Mouse (Mus musculus): Measurements from ENCODE around the gene App.

App gene

GRCm38 (mm10) chr16:85090992-85091391 lies 82.6 kb downstream of the App start:
- in situ Hi-C loops (cut with MboI; ENCODE audit: low sequenced_read_pairs): no loop called here

- in situ Hi-C loops (cut with MboI; ENCODE audit: low sequenced_read_pairs): no loop called here
Measured at GRCm38 (mm10) chr16:85088126-85088525, 85.4 kb downstream of the App start.

DNA sequence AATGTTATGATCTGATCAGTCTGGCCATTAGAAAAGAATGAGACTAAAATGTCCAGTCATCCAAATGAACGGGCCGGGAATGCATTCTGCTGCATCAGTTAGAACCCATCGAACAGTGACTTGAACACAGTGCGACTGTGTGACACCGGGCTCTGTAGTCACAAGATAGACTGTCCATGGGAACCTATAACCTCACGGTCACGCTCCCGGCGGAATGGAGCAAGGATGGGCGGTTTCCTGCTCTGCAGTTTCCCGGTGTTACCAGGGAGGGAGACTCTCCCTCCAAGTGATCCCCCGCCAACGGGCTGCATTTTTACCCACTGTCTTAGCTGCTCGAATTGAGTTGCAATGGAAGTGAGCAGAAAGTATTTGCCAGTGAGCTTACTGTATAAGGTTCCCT lies 87.3 kb downstream of the App start:
- in situ Hi-C loops (cut with MboI; ENCODE audit: low sequenced_read_pairs): no loop called here

DNA sequence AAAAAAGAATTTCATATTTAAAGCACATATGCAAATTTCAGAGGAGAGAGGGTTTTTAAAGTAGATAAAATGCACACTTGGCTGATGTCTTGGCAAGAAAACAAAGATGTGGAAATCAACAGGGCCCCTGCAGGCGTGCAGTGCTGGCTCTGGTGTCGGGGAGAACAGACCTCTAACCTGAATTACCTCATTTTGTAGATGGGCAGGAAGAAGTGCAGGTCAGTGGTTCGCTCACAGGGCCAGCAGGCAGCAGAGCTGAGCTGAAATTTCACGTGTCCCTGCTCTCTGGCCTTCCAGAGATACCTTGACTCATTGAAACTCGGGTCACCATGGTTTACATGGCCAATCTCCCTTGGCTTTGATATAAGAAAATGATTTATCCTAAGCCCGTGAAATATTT lies 87.7 kb downstream of the App start:
- in situ Hi-C loops (cut with MboI; ENCODE audit: low sequenced_read_pairs): no loop called here

DNA sequence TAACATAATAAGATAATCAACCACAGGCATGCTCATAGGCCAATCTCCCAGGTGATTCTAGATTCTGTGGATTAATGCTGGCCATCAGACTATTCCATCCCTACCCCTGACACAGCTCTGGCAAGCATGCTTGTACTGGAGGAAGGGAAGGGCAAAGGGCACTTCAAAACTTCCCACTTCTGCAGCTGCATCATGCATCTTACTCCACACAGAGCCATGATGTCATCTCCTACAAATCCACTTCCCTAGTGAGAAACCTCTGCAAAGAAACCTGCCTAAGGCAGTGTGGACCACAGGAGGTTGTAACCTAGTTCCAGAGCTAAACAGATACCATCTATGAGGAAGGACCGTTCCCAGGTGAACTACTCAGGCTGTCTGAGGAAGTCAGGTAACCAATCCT lies 89.4 kb downstream of the App start:
- in situ Hi-C loops (cut with MboI; ENCODE audit: low sequenced_read_pairs): no loop called here

- in situ Hi-C loops (cut with MboI; ENCODE audit: low sequenced_read_pairs): no loop called here
Measured at GRCm38 (mm10) chr16:85075330-85075729, 98.2 kb downstream of the App start.

- in situ Hi-C loops (cut with MboI; ENCODE audit: low sequenced_read_pairs): no loop called here
Measured at GRCm38 (mm10) chr16:85074889-85075288, 98.7 kb downstream of the App start.

DNA sequence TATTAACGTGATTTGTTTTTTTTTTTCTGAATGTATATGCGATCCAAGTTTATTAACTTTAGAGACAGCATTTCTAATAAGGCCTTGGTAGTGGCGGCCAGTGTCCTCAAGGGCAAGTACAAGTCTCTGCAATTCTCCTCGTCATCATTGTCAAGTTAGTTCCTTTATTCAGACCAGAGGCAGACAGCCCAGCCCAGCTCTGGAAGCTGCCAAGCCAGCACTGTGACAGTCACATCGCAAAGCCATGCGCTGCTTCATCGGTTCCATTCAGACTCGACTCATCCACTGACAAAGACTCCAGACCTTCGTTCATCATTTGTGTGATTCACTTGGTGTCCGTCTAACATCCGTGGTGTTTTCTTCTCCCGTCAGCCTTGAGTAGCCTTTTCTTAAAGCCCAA lies 100.9 kb downstream of the App start:
- in situ Hi-C loops (cut with MboI; ENCODE audit: low sequenced_read_pairs): no loop called here

DNA sequence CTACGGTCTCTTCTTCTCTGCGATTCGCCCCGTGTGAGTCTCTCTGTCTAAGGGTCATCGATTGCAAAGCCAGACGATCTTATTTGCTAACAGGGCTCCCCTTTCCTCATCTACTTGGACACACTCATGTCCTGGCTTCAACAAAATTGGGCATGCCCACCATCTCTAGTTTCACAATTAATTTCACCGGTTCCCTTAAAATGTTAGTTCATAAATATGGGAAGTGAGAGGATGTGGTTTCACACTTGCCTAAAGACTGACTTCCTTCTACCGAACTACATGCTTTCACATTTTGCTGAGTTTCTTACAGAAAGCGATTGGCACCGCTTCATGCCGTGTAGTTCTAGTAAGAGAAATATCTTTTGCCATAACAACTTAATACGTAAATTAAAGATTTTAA lies 101.8 kb downstream of the App start:
- in situ Hi-C loops (cut with MboI; ENCODE audit: low sequenced_read_pairs): no loop called here

DNA sequence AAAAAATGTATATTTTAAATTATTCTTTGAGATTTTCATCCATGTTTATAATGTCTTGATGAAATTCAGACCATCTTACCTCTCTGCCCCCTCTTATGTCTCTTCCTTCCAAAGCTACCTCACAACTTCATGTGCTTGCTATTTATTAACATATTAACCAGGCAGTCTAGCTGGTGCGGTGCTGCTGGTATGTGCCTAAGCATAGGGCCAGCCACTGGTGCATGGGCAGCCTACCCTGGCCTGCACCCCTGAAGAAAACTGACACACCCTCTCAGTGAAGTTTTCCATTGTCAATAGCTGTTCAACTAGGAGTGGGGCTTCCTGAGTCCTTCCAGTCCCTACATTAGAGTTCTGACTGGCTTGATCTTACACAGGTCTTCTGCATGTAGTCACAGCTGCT lies 102.3 kb downstream of the App start:
- in situ Hi-C loops (cut with MboI; ENCODE audit: low sequenced_read_pairs): no loop called here

- in situ Hi-C loops (cut with MboI; ENCODE audit: low sequenced_read_pairs): no loop called here
Measured at GRCm38 (mm10) chr16:85067254-85067893, 106.2 kb downstream of the App start.

DNA sequence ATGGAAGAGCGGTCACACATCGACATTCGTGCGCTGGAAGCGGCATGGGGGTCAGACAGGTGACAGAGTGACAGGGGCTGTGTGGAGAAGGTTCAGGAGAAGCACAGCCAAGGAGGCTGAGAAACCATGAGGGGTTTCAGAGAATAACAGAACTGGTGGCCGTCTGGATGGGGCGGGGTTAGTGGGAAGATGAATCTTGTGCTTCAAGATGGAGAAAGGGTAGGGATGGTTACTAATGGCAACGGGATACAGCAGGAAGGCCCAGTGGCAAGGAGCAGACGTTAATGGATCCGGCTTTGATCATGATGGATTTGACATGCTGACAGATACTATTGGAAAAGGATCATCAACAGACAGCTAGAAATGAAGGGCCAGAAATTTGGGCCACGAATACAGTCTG lies 107.3 kb downstream of the App start:
- in situ Hi-C loops (cut with MboI; ENCODE audit: low sequenced_read_pairs): no loop called here

DNA sequence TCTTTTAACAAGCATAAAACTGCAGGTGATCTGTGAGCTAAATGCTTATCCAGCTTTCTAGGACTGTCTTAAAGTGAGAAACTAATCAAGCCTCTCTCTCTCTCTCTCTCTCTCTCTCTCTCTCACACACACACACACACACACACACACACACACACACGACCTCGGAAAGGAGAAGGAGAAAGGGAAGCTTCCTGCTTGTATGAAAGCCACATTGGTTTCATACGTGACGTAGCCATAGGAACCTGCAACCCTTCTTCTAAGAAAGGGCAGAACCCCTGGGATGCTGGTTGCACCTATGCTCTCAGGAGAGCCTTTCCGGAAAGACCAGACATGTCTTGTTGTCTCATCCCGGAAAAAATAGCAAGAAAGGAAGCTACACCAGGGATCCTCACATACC lies 108.8 kb downstream of the App start:
- in situ Hi-C loops (cut with MboI; ENCODE audit: low sequenced_read_pairs): no loop called here

DNA sequence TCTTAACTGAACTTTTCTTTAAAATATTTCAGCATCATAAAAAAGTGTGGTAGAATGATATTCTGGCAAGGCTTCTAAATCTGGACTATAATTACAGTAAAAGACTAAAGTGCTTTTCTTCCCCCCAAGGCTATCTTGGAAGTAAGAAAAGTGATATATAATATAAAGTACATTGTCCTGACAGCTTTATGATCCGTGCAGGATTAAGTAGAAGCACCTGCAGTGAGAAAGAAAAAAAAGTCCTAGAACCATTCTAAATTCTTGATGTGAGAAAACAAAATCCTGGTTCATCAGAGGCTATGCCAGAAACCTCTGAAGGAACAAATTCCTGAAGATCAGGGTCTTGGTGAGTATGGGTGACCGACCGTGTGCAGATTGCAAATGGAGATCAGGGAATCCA lies 110.8 kb downstream of the App start:
- in situ Hi-C loops (cut with MboI; ENCODE audit: low sequenced_read_pairs): no loop called here

DNA sequence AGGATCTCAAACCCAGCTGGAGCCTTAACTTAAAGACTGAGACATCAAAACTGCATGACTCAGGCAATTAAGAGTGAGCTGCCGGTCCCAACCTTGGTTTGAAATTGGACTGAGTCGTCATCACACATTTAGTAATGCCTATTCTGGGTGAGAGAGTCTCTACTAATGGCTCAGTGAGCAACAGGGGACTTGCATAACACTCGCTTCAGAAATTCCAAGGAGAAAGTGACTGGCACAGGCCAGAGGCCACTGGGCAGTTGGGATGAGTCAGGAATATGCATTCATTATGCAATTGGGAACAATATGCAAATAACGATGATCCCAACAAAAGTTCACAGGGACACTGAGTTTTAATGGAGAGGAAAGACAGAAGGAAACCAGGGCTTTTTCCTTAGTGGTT lies 111.8 kb downstream of the App start:
- in situ Hi-C loops (cut with MboI; ENCODE audit: low sequenced_read_pairs): no loop called here

GRCm38 (mm10) chr16:85058138-85058537 lies 115.4 kb downstream of the App start:
- in situ Hi-C loops (cut with MboI; ENCODE audit: low sequenced_read_pairs): no loop called here

GRCm38 (mm10) chr16:85056212-85056611 lies 117.4 kb downstream of the App start:
- in situ Hi-C loops (cut with MboI; ENCODE audit: low sequenced_read_pairs): no loop called here

DNA sequence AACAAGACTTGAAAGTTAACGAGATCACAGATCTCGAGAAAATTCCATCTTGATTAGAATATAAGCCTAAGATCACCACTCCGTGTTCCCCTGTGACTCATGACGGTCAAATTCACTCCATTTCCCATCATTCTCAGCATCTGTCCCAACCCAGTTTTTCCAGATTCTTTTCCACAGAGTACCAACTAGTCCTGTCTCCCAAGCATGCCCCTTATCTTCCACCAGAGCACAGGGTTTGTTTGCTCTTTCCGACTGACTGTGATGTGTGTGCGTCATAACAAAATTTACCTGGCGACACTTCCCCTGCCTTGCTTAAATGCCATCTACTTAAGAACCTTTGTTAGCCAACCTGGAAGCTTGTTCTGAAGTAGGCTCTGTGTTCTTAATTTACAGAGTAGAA lies 119.6 kb downstream of the App start:
- in situ Hi-C loops (cut with MboI; ENCODE audit: low sequenced_read_pairs): no loop called here

DNA sequence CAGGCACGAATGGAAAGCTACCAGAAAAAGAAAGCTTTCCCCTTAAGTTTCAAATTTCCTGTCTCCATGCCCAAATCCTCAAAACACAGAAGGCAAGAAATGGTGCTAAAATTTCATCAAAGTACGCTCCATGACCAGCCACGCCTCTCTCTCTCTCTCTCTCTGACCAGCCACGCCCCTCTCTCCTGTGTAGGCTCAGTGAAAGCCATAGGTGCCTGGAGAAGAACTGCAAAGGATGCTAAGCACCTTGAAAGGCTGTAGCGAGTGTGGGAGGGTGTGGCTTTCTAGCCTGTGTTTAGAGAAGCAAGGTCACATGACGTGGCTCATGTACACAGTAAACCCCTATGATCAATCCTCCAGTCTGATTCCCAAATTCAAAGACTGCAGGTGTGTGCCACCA lies 126.3 kb downstream of the App start:
- in situ Hi-C loops (cut with MboI; ENCODE audit: low sequenced_read_pairs): no loop called here

DNA sequence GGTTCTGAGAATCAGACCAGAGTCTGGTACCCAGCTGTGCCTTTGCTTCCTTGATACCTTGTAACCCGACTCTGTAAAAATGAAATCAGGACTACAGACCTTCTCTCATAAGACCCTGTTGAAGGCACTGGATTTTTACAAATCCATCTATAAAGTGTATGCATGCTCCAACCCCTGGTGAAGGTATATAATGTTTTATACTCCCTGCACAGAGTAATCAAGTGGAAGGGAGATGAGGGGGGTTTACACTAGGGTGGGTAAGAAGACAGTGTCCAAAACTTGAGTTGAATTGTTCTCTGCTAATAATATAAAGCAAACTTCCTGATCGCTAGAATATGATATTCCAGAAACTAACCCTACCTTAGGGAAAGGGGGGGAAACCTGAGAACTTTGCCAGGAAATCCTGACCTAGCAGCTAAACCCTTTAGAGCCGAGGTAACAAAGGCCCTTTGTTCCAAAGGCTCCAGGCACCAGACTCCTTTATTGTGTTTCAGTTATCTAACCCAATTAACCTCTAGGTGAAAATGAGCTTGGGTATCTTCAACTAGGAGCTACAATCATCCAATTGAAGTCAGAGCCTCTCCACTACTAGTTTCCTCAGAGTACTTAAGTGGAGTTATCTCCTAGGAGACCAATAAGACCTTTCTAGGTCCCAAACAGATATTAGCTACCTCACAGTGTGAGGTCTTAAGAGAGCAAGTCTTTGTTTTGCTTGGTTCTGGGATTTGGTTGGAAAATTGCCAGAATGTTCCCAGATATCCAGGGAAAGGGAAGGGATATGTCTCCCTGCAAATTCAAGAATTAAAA lies 132.2 kb downstream of the App start:
- in situ Hi-C loops (cut with MboI; ENCODE audit: low sequenced_read_pairs): no loop called here

- in situ Hi-C loops (cut with MboI; ENCODE audit: low sequenced_read_pairs): no loop called here
Measured at GRCm38 (mm10) chr16:85038731-85039130, 134.8 kb downstream of the App start.

GRCm38 (mm10) chr16:85037969-85038644 lies 135.5 kb downstream of the App start:
- in situ Hi-C loops (cut with MboI; ENCODE audit: low sequenced_read_pairs): no loop called here

All from CH12F3 (cell line).